Mouse (Mus musculus): ENCODE measurements around the gene Mettl8.

DNA sequence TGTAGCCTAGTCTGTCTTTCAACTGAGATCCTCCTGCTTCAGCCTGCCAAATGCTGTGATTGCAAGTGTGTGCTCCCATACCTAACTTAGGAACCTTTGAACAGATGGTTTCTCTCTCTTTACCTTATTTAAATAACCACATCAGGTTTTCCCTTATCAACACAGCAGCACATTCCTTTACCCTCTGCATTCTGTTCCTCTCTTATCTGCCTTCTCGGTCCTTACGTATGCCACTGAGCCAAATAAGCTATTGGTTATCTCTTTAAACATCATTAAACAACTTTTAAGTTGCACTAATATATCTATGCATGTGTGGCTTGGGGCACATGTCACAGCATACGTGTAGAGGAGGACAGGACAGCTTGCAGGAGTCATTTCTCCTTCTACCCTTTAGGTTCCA lies 18.4 kb upstream of the Mettl8 start:
- no peak for TF ChIP-seq CTCF (IDR thresholded peaks at IDR 0.05; ENCODE audit: low read depth, low read length)
- no peak for TF ChIP-seq GATA1 (IDR thresholded peaks at IDR 0.05; ENCODE audit: borderline replicate concordance, low read length)

Measured in G1E (cell line).